Mouse (Mus musculus): ENCODE measurements around the gene Pafah1b2. TPM values are rescaled to one million over a fixed set of nuclear protein-coding genes. Genes with fewer than 3 reads are reported as not detected.

Gene Pafah1b2
- polyA plus RNA-seq, 1 experiment from 2014 or later: 174 TPM

GRCm38 (mm10) chr9:46038786-46039185 is 26.3 kb upstream of the Pafah1b2 start:
- no peak for ATAC-seq (ENCODE audit: borderline replicate concordance, extremely low read depth, low FRiP score, low TSS enrichment)
- no peak overlapping the region for H3K4me2 ChIP-seq
- H3K27me3 ChIP-seq: no peaks in the 10 kb centered on the region
- H3K27ac ChIP-seq: no peak overlapping the region
- WGBS: 93% methylated on average over 13 of the region's 13 CpGs
- H3K9me3 ChIP-seq: no peaks in the 10 kb centered on the region
- H3K36me3 ChIP-seq: peaks cover 4% of the 10 kb centered on the region; the same call in 1 of the 2 replicates
- H3K9ac ChIP-seq: no peak overlapping the region
- H3K4me1 ChIP-seq: peaks cover 11% of the 10 kb centered on the region
- H3K4me3 ChIP-seq: no peak overlapping the region

GRCm38 (mm10) chr9:46036881-46037280 is 24.4 kb upstream of the Pafah1b2 start:
- H3K9me3 ChIP-seq: no peaks in the 10 kb centered on the region
- ATAC-seq (ENCODE audit: borderline replicate concordance, extremely low read depth, low FRiP score, low TSS enrichment): no peak
- H3K4me2 ChIP-seq: no peak overlapping the region
- no peak overlapping the region for H3K27ac ChIP-seq
- H3K36me3 ChIP-seq: peaks cover 4% of the 10 kb centered on the region; the same call in 1 of the 2 replicates
- peaks cover 25% of the 10 kb centered on the region for H3K4me1 ChIP-seq
- H3K9ac ChIP-seq: no peak overlapping the region
- H3K4me3 ChIP-seq: no peak overlapping the region
- WGBS: 95% methylated on average over 8 of the region's 8 CpGs
- H3K27me3 ChIP-seq: no peaks in the 10 kb centered on the region

- H3K9ac ChIP-seq: no peak overlapping the region
- H3K27me3 ChIP-seq: no peaks in the 10 kb centered on the region
- no peak overlapping the region for H3K4me2 ChIP-seq
- no peak overlapping the region for H3K27ac ChIP-seq
- H3K4me1 ChIP-seq: peaks cover 37% of the 10 kb centered on the region
- ATAC-seq (ENCODE audit: borderline replicate concordance, extremely low read depth, low FRiP score, low TSS enrichment): no peak
- H3K36me3 ChIP-seq: peaks cover 3% of the 10 kb centered on the region; the same call in 1 of the 2 replicates
- no peak overlapping the region for H3K4me3 ChIP-seq
- H3K9me3 ChIP-seq: no peaks in the 10 kb centered on the region
- WGBS: 33% methylated on average over 9 of the region's 9 CpGs
Measured at GRCm38 (mm10) chr9:46035290-46035871, 22.9 kb upstream of the Pafah1b2 start.

- Histone ChIP-seq H3K27ac (no peak overlapping the region), H3K36me3 (no peaks in the 10 kb centered on the region), H3K4me1 (peaks cover 50% of the 10 kb centered on the region), H3K4me3 (no peak overlapping the region), H3K9me3 (no peaks in the 10 kb centered on the region), H3K9ac (no peak overlapping the region), H3K27me3 (no peaks in the 10 kb centered on the region), H3K4me2 (no peak overlapping the region)
- WGBS: 63% methylated on average over 3 of the region's 3 CpGs
- ATAC-seq (ENCODE audit: borderline replicate concordance, extremely low read depth, low FRiP score, low TSS enrichment): no peak
Measured at GRCm38 (mm10) chr9:46033862-46034261, 21.4 kb upstream of the Pafah1b2 start.

GRCm38 (mm10) chr9:46033058-46033457 is 20.6 kb upstream of the Pafah1b2 start:
- no peak for ATAC-seq (ENCODE audit: borderline replicate concordance, extremely low read depth, low FRiP score, low TSS enrichment)
- H3K9me3 ChIP-seq: no peaks in the 10 kb centered on the region
- H3K27ac ChIP-seq: 0 out of 2 replicates have a peak overlapping the region, but pooled peaks have one; percentile 18
- H3K4me2 ChIP-seq: no peak overlapping the region
- no peaks in the 10 kb centered on the region for H3K27me3 ChIP-seq
- H3K36me3 ChIP-seq: no peaks in the 10 kb centered on the region
- whole genome bisulfite sequencing: 45% methylated on average over 1 of the region's 1 CpGs
- H3K4me3 ChIP-seq: no peak overlapping the region
- peaks cover 50% of the 10 kb centered on the region for H3K4me1 ChIP-seq
- no peak overlapping the region for H3K9ac ChIP-seq

GRCm38 (mm10) chr9:46032190-46032589 is 19.7 kb upstream of the Pafah1b2 start:
- no peak overlapping the region for H3K4me2 ChIP-seq
- no peak overlapping the region for H3K9ac ChIP-seq
- H3K27ac ChIP-seq: 0 out of 2 replicates have a peak overlapping the region, but pooled peaks have one; percentile 24
- WGBS: 53% methylated on average over 6 of the region's 6 CpGs
- ATAC-seq (ENCODE audit: borderline replicate concordance, extremely low read depth, low FRiP score, low TSS enrichment): no peak
- no peaks in the 10 kb centered on the region for H3K36me3 ChIP-seq
- H3K9me3 ChIP-seq: no peaks in the 10 kb centered on the region
- H3K4me1 ChIP-seq: peaks cover 54% of the 10 kb centered on the region
- H3K27me3 ChIP-seq: no peaks in the 10 kb centered on the region
- H3K4me3 ChIP-seq: no peak overlapping the region

GRCm38 (mm10) chr9:46030968-46031367 is 18.5 kb upstream of the Pafah1b2 start:
- ATAC-seq (ENCODE audit: borderline replicate concordance, extremely low read depth, low FRiP score, low TSS enrichment): no peak
- H3K36me3 ChIP-seq: no peaks in the 10 kb centered on the region
- no peak overlapping the region for H3K4me2 ChIP-seq
- H3K4me1 ChIP-seq: peaks cover 56% of the 10 kb centered on the region
- H3K27ac ChIP-seq: no peak overlapping the region
- no peak overlapping the region for H3K9ac ChIP-seq
- H3K9me3 ChIP-seq: no peaks in the 10 kb centered on the region
- H3K4me3 ChIP-seq: no peak overlapping the region
- 64% methylated on average over 6 of the region's 6 CpGs for WGBS
- no peaks in the 10 kb centered on the region for H3K27me3 ChIP-seq

- no peaks in the 10 kb centered on the region for H3K36me3 ChIP-seq
- no peak for ATAC-seq (ENCODE audit: borderline replicate concordance, extremely low read depth, low FRiP score, low TSS enrichment)
- no peaks in the 10 kb centered on the region for H3K27me3 ChIP-seq
- H3K4me3 ChIP-seq: no peak overlapping the region
- WGBS: 71% methylated on average over 5 of the region's 5 CpGs
- H3K27ac ChIP-seq: no peak overlapping the region
- no peak overlapping the region for H3K9ac ChIP-seq
- peaks cover 49% of the 10 kb centered on the region for H3K4me1 ChIP-seq
- H3K9me3 ChIP-seq: no peaks in the 10 kb centered on the region
- no peak overlapping the region for H3K4me2 ChIP-seq
Measured at GRCm38 (mm10) chr9:46030184-46030583, 17.7 kb upstream of the Pafah1b2 start.

- H3K27me3 ChIP-seq: no peaks in the 10 kb centered on the region
- no peaks in the 10 kb centered on the region for H3K9me3 ChIP-seq
- no peaks in the 10 kb centered on the region for H3K36me3 ChIP-seq
- no peak overlapping the region for H3K27ac ChIP-seq
- peaks cover 45% of the 10 kb centered on the region for H3K4me1 ChIP-seq
- peak; percentile 39; the same call in 1 of the 2 replicates for ATAC-seq (ENCODE audit: borderline replicate concordance, extremely low read depth, low FRiP score, low TSS enrichment)
- no peak overlapping the region for H3K4me3 ChIP-seq
- no peak overlapping the region for H3K4me2 ChIP-seq
- 39% methylated on average over 6 of the region's 6 CpGs for WGBS
- H3K9ac ChIP-seq: no peak overlapping the region
Measured at GRCm38 (mm10) chr9:46029534-46029933, 17.0 kb upstream of the Pafah1b2 start.

- no peak overlapping the region for H3K4me3 ChIP-seq
- H3K9me3 ChIP-seq: no peaks in the 10 kb centered on the region
- no peaks in the 10 kb centered on the region for H3K36me3 ChIP-seq
- peaks cover 42% of the 10 kb centered on the region for H3K4me1 ChIP-seq
- no peak overlapping the region for H3K4me2 ChIP-seq
- no peak overlapping the region for H3K9ac ChIP-seq
- H3K27me3 ChIP-seq: no peaks in the 10 kb centered on the region
- 56% methylated on average over 8 of the region's 8 CpGs for WGBS
- no peak for ATAC-seq (ENCODE audit: borderline replicate concordance, extremely low read depth, low FRiP score, low TSS enrichment)
- H3K27ac ChIP-seq: no peak overlapping the region
Measured at GRCm38 (mm10) chr9:46027994-46028393, 15.5 kb upstream of the Pafah1b2 start.

GRCm38 (mm10) chr9:46026058-46026849 is 13.8 kb upstream of the Pafah1b2 start:
- Histone ChIP-seq H3K36me3 (no peaks in the 10 kb centered on the region), H3K27ac (no peak overlapping the region), H3K4me1 (peaks cover 25% of the 10 kb centered on the region), H3K4me3 (no peak overlapping the region), H3K4me2 (no peak overlapping the region), H3K27me3 (no peaks in the 10 kb centered on the region), H3K9ac (no peak overlapping the region), H3K9me3 (no peaks in the 10 kb centered on the region)
- WGBS: 84% methylated on average over 9 of the region's 9 CpGs
- no peak for ATAC-seq (ENCODE audit: borderline replicate concordance, extremely low read depth, low FRiP score, low TSS enrichment)

- Histone ChIP-seq H3K27ac (no peak overlapping the region), H3K9me3 (no peaks in the 10 kb centered on the region), H3K27me3 (no peaks in the 10 kb centered on the region), H3K4me3 (no peak overlapping the region), H3K36me3 (no peaks in the 10 kb centered on the region; the same call in 1 of the 2 replicates), H3K4me2 (no peak overlapping the region), H3K9ac (no peak overlapping the region), H3K4me1 (peaks cover 10% of the 10 kb centered on the region; the same call in 1 of the 2 replicates)
- ATAC-seq (ENCODE audit: borderline replicate concordance, extremely low read depth, low FRiP score, low TSS enrichment): no peak
- WGBS: 94% methylated on average over 11 of the region's 11 CpGs
Measured at GRCm38 (mm10) chr9:46023591-46023990, 11.1 kb upstream of the Pafah1b2 start.

Measured in lung, embryonic 15.5 days (tissue).